Mouse (Mus musculus) liver, adult 2 months (tissue): Measurements from ENCODE around the gene Creb3l4. TPM values are rescaled to one million over a fixed set of nuclear protein-coding genes. Genes with fewer than 3 reads are reported as not detected.

Experiments
- DNase-seq: peaks from one replicate; pipeline ENCODE4 v3.0.0-alpha.2; 2011; ENCODE audit warnings: low read depth, low spot score; ENCODE audit errors: extremely low read depth
- H3K27ac ChIP-seq: fragments of 200-500 bp; replicated peaks from 2 replicates; pipeline ENCODE4 v1.5.1; 2012; ENCODE audit warnings: low read depth, mild to moderate bottlenecking, control low read depth, inconsistent platforms, low read length; ENCODE audit not compliant: insufficient read depth
- H3K27me3 ChIP-seq: fragments of 200-500 bp; 2 replicates; pipeline ENCODE4 v1.6.1; 2012; ENCODE audit warnings: mild to moderate bottlenecking, moderate library complexity, low read length, inconsistent platforms; ENCODE audit not compliant: control insufficient read depth, insufficient read depth
- H3K36me3 ChIP-seq: fragments of 200-500 bp; 2 replicates; pipeline ENCODE4 v1.6.1; 2012; ENCODE audit warnings: low read length, inconsistent platforms; ENCODE audit not compliant: control insufficient read depth, insufficient read depth
- H3K4me1 ChIP-seq: fragments of 200-500 bp; 2 replicates; pipeline ENCODE4 v1.6.1; 2011; ENCODE audit warnings: low read length; ENCODE audit not compliant: control insufficient read depth, insufficient read depth
- H3K4me3 ChIP-seq: fragments of 200-500 bp; 2 replicates; pipeline ENCODE4 v1.5.1; 2011; ENCODE audit warnings: low read depth, mild to moderate bottlenecking, control low read depth, low read length, moderate library complexity; ENCODE audit not compliant: insufficient read depth
- H3K79me2 ChIP-seq: fragments of 200-500 bp; 2 replicates; pipeline ENCODE4 v1.6.1; 2012; ENCODE audit warnings: inconsistent platforms, mild to moderate bottlenecking, low read length, moderate library complexity; ENCODE audit not compliant: control insufficient read depth, insufficient read depth
- H3K9ac ChIP-seq: fragments of 200-500 bp; 2 replicates; pipeline ENCODE4 v1.6.1; 2012; ENCODE audit warnings: low read depth, mild to moderate bottlenecking, control low read depth, inconsistent platforms, low read length
- CTCF ChIP-seq: fragments of 200-500 bp; IDR thresholded peaks from 2 replicates; pipeline ENCODE4 v1.5.1; 2011; ENCODE audit warnings: low read depth, low read length, control low read depth
- POLR2A ChIP-seq: fragments of 200-500 bp; IDR thresholded peaks from 2 replicates; pipeline ENCODE4 v1.6.1; 2011; ENCODE audit warnings: low read length, control low read depth; ENCODE audit not compliant: insufficient read depth; ENCODE audit errors: extremely low read depth
- WGBS: fragments of 180-500 bp; shearing (Covaris S2); methylation state at CpG from one replicate; pipeline ENCODE4 v1.1.7; 2018; 5-methylcytosine and 5-hydroxymethylcytosine counted together
- polyA plus RNA-seq: library from polyadenylated mRNA; depleted of rRNA; stranded (reverse); fragments of >200 nt; gene quantifications from 2 replicates; pipeline ENCODE4 v1.2.3, GENCODE M21; 2012
- total RNA-seq: library from RNA; depleted of rRNA; stranded (reverse); fragments of >200 nt; gene quantifications from 2 replicates; pipeline ENCODE4 v1.2.3, GENCODE M21; 2014

Creb3l4 gene
- total and polyA plus RNA-seq, 2 experiments: 0.09 to 0.12 TPM

DNA sequence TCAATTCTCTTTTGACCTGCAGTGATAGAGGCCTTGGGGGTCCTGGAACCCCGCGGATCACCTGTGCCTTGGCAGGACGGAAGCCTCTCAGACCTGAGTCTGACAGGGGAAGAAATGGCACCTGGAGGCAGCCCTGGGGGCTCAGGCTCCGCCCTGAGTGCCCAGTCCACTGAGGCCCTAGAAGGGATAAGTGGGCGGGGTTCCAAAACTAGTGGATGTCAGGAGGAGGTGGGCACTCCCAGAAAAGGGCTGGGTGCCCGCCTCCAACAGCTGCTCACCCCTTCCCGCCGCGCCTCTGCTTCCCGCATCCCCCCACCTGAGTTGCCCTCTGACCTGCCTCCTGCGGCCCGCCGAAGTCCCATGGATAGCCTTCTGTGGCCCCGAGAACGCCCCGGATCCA is 33.5 kb upstream of the Creb3l4 start:
- no peak overlapping the region for H3K4me3 ChIP-seq
- 85% methylated on average over 16 of the region's 16 CpGs for WGBS
- H3K4me1 ChIP-seq: no peaks in the 10 kb centered on the region
- TF ChIP-seq POLR2A: no peak
- no peak for TF ChIP-seq CTCF
- no peaks in the 10 kb centered on the region for H3K27me3 ChIP-seq
- H3K27ac ChIP-seq: no peak overlapping the region
- no peak overlapping the region for H3K9ac ChIP-seq
- H3K36me3 ChIP-seq: peaks cover 9% of the 10 kb centered on the region
- DNase-seq: no peak
- no peaks in the 10 kb centered on the region for H3K79me2 ChIP-seq

GRCm38 (mm10) chr3:90275286-90275685 is 32.0 kb upstream of the Creb3l4 start:
- H3K27ac ChIP-seq: no peak overlapping the region
- no peaks in the 10 kb centered on the region for H3K79me2 ChIP-seq
- TF ChIP-seq CTCF (no peak), POLR2A (no peak)
- no peak overlapping the region for H3K9ac ChIP-seq
- no peak overlapping the region for H3K4me3 ChIP-seq
- no peaks in the 10 kb centered on the region for H3K4me1 ChIP-seq
- no peaks in the 10 kb centered on the region for H3K27me3 ChIP-seq
- WGBS: 92% methylated on average over 11 of the region's 11 CpGs
- no peak for DNase-seq
- peaks cover 9% of the 10 kb centered on the region for H3K36me3 ChIP-seq

DNA sequence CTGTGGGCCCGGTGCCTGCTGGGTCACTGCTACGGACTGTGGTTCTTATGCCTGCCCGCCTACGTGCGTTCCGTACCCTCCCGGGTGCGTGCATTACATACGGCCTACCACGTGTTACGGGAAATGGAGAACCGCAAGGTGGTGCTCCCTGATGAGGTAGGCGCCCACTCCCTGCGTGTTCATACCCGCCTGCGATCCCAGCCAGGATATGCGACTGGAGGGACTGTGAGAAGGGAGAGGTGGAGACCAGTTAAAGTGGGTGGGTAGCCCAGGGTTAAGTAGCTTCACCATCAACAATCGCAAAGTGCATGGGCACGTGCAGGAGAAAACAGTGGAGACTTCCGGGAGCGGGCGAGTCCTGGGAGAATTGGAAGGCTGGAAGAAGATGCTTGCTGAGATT is 30.5 kb upstream of the Creb3l4 start:
- no peak overlapping the region for H3K27ac ChIP-seq
- H3K27me3 ChIP-seq: no peaks in the 10 kb centered on the region
- no peaks in the 10 kb centered on the region for H3K4me1 ChIP-seq
- no peak overlapping the region for H3K4me3 ChIP-seq
- H3K79me2 ChIP-seq: no peaks in the 10 kb centered on the region
- peaks cover 4% of the 10 kb centered on the region; the same call in 1 of the 2 replicates for H3K36me3 ChIP-seq
- no peak for TF ChIP-seq CTCF
- no peak for TF ChIP-seq POLR2A
- H3K9ac ChIP-seq: no peak overlapping the region
- DNase-seq: no peak
- 95% methylated on average over 22 of the region's 22 CpGs for WGBS

GRCm38 (mm10) chr3:90272170-90272569 is 28.9 kb upstream of the Creb3l4 start:
- WGBS: 86% methylated on average over 9 of the region's 9 CpGs
- no peaks in the 10 kb centered on the region for H3K27me3 ChIP-seq
- no peak for DNase-seq
- no peaks in the 10 kb centered on the region for H3K79me2 ChIP-seq
- no peaks in the 10 kb centered on the region for H3K4me1 ChIP-seq
- TF ChIP-seq CTCF (no peak), POLR2A (no peak)
- no peak overlapping the region for H3K9ac ChIP-seq
- H3K27ac ChIP-seq: no peak overlapping the region
- H3K4me3 ChIP-seq: no peak overlapping the region
- H3K36me3 ChIP-seq: peaks cover 4% of the 10 kb centered on the region; the same call in 1 of the 2 replicates

DNA sequence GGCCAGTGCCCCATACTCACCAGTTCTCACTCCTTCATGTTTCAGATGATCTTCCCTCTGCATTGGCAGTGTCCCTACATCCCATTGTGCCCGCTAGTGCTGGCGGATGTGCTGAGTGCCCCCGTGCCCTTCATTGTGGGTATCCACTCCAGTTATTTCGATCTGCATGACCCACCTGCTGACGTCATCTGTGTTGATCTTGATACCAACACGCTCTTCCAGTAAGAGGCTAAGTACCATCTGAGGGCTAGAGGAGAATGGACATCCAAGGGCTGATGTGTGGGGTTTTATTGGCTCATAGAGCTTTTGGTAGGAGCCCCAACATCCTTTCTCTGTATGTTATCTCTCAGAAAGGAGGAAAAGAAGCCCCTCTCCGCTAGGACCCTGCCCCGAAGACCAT is 27.5 kb upstream of the Creb3l4 start:
- no peaks in the 10 kb centered on the region for H3K79me2 ChIP-seq
- H3K36me3 ChIP-seq: peaks cover 4% of the 10 kb centered on the region; the same call in 1 of the 2 replicates
- no peak for TF ChIP-seq CTCF
- TF ChIP-seq POLR2A: no peak
- no peak overlapping the region for H3K27ac ChIP-seq
- H3K27me3 ChIP-seq: no peaks in the 10 kb centered on the region
- H3K9ac ChIP-seq: no peak overlapping the region
- 92% methylated on average over 8 of the region's 8 CpGs for WGBS
- no peak overlapping the region for H3K4me3 ChIP-seq
- no peaks in the 10 kb centered on the region for H3K4me1 ChIP-seq
- DNase-seq: no peak

- peaks cover 2% of the 10 kb centered on the region; the same call in 1 of the 2 replicates for H3K36me3 ChIP-seq
- no peak overlapping the region for H3K27ac ChIP-seq
- DNase-seq: no peak
- no peaks in the 10 kb centered on the region for H3K27me3 ChIP-seq
- H3K9ac ChIP-seq: no peak overlapping the region
- WGBS: 96% methylated on average over 16 of the region's 16 CpGs
- no peaks in the 10 kb centered on the region for H3K79me2 ChIP-seq
- H3K4me1 ChIP-seq: peaks cover 4% of the 10 kb centered on the region
- no peak overlapping the region for H3K4me3 ChIP-seq
- TF ChIP-seq POLR2A: no peak
These were observed 25.7 kb upstream of the Creb3l4 start for GRCm38 (mm10) chr3:90268971-90269370.
